Mouse (Mus musculus) cerebellum, adult 8-10 months (tissue): ENCODE results near the gene Apoc4.
"Not testable (repeated sequence)": the region's sequence is repeated elsewhere in the genome, so short reads cannot be mapped to it uniquely, and the experiment has no call there.

Experiments used
- DNase-seq: peaks from one replicate; pipeline ENCODE4 v3.0.0; 2022

The Apoc4 gene

GRCm38 (mm10) chr7:19698907-19699826 is 17.9 kb upstream of the Apoc4 start, which contains the start of gene Apoe:
Gene Apoe, minus strand, starts transcription at chr7:19699188.
- DNase-seq: no peak

DNA sequence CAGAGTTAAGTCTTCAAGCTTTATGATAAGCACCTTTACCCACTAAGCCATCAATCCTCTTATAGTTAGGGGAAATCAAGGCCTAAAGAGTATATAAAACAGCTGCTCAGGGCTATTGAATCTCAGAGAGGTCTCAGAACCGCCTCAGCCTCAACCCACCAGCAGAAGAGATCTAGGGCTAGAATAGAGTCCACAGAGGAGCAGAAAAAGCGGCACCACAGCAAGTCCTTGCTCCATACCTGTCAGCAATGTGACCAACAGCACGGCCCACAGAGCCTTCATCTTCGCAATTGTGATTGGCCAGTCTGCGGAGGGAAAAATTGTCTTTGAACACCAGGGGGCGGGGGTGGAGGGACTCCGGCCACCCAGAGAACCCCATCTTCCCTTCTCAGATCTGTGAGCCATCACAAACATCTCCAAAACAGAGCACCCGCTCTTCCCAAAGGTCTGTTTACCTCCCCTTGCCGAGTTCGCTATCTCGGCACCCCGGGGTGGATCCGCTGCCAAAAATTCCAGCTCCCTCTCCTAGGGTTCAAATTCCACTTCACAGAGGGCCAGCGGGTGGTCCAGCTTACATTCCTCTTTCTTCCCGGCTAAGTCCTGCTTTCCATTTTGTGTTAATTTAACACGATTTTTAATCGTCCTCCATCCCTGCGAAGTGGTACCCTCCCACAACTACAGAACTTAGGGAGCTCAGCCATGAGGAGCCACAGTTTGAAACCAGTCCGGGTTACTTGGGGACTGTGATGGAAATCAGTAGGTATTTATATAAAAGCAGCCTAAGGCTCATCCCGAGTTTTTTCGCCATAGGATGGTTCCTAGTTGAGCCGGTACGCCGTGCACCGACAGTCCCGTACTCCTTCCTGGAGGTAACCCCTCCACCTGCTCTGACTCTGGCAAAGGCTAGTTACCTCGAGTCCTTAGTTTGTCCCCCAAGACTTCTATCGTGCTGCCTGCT is 16.9 kb upstream of the Apoc4 start:
- DNase-seq: no peak

GRCm38 (mm10) chr7:19696336-19696873 is 15.1 kb upstream of the Apoc4 start:
- no peak for DNase-seq

GRCm38 (mm10) chr7:19695881-19696280 is 14.6 kb upstream of the Apoc4 start:
- DNase-seq: no peak

DNA sequence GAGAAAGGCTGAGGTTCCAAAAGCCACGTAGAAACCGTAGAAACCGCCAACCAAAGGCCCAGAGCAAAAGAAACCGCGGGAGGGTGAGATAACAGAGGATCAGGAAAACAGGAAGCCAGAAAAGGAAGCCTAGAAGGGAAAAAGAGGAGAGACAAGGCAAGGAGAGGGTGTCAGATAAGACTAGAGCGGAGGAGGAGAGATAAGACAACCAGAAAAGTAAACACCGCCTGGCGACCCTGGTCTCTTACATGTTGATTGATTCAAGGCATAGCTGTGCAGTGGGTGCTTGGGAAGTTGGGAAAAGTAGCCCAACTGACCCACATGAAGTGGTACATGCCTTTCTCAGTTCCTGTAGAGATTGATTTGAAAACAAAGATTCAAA is 13.9 kb upstream of the Apoc4 start:
- no peak for DNase-seq

GRCm38 (mm10) chr7:19694336-19695212 is 13.3 kb upstream of the Apoc4 start:
- no peak for DNase-seq

DNA sequence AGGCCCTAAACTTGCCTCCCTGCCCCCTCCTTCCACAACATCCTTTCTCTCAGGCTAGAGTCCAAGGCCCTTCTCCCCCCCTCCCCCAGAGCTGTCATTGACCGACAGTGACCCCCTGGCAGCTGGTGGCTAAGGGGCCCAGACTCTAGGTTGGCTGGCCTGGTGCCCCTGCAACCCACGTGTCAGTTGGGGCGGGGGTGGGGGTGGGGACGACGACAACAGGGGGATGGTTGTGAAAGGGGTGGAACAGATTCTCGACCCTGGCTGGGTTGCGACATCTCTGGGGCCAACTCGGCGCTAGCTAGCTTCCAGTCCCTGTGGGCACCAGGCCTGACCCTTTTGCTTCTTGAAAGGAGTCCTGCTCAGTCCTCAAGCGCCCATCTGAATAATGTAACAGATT is 12.1 kb upstream of the Apoc4 start:
- DNase-seq: no peak

DNA sequence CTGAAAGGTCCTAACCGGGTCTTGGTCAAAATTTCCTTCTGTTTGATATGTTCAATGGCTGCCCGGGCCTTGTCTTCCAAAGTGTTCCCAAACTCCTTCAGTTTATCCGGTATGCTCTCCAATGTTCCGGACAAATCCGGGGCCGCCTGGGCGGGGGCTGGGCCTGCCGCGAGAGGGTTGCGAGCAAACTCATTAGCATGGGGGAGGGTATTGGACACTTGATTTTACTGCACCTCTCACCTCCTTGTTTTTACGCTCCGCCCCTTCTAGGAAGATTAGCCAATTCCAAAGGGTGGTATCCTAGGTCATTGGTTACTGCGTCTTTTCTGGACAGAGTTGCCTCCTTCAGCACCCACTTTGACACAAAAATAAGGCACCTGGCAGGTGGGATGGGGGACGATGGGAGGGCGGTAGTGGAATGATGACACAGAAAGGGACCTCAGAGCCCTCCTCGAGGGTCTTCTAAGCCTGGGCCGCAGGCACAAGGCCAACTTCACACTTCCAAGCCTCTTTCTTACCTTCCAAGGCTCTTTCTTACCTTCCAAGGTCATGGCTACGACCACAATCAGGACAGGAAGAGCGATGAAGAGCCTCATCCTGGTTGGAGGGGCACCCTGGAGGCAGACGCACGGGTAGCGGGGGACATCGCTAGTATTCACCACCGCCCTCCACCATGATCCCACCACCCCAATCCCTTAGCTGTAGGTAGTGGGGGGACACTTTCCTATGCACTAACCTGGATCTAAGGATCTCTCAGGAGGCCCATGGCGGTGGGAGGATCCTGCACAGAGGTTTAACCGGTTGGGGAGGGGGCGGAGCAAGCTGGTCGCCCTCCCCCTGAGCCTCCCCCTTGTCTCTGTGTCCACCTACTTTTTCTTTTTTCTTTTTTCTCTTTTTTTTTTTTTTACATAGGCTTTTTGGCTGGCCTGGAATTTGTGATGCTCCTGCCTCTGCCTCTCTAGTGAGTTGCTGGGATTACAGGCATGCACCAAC is 10.9 kb upstream of the Apoc4 start, which contains the start of gene Apoc1:
Gene Apoc1 (minus strand): TSS at position 788 of the 993 bp plus-strand sequence.
- no peak for DNase-seq

GRCm38 (mm10) chr7:19691434-19691833 is 10.2 kb upstream of the Apoc4 start:
- DNase-seq: no peak

DNA sequence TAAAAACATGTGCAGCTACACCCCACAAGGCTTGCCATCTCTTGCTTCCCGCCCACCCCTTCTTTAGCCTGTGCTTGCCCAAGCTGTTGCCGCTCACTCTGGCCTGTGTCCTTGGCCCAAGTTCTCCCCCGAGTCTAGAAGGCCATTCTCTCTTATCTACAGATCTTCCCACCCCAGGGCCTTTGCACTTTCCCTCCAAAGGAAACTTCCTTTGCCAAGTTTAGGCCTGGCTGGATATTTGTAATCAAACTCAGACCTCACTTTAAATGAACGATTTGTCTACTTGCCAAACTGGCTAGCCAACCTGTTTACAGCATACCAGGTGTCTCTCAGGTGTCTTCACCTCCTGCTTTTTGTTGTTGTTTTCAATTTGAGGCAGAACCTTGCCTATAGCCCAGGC is 9.6 kb upstream of the Apoc4 start:
- no peak for DNase-seq

GRCm38 (mm10) chr7:19688611-19689010 is 7.3 kb upstream of the Apoc4 start:
- no peak for DNase-seq

- DNase-seq: no peak
Measured at GRCm38 (mm10) chr7:19688101-19688500, 6.8 kb upstream of the Apoc4 start.

GRCm38 (mm10) chr7:19686927-19687583 is 5.8 kb upstream of the Apoc4 start:
- not testable (repeated sequence) for DNase-seq

- DNase-seq: no peak
Measured at GRCm38 (mm10) chr7:19686521-19686920, 5.2 kb upstream of the Apoc4 start.

- DNase-seq: no peak
Measured at GRCm38 (mm10) chr7:19685374-19685773, 4.1 kb upstream of the Apoc4 start.

GRCm38 (mm10) chr7:19683771-19684201 is 2.5 kb upstream of the Apoc4 start:
- no peak for DNase-seq

GRCm38 (mm10) chr7:19682979-19683378 is 1.7 kb upstream of the Apoc4 start:
- no peak for DNase-seq

GRCm38 (mm10) chr7:19680702-19681101 is 577 bp downstream of the Apoc4 start:
- DNase-seq: no peak

DNA sequence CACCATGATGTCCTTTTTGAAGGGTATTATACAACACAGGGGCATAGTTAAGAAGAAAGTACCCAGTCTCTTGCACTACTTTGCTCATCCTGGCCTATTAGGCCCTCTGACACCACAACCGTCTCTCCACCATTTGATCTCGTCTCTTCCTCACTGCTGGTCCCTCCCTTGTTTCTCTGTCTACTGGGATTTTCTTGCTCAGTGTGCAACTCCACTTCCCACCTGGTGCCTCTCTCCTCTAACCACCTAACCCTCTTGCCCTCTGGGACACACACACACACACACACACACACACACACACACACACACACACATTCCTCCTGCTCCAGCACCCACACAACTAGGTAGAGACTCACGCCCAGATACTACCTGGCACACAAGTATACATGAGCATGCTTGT is 2.4 kb downstream of the Apoc4 start:
- DNase-seq: no peak

DNA sequence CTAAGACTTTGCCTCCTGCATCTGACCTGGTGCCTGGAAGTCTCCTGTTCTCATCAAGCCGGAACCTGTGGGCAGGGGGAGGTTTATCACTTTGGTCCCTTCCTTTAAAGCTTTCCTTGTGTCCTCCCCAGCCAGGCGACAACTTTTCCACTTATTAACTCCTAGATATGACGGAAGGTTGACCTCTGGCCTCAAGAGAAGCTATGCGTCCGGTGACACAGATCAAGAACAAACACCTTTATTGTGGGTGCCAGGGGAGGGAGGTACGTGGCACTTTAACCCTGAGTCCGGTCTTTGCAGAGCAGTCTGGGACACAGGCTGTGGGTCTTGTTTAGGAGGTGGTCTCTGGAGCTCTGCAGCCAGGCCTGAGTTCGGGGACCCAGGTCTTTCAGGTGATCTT is 3.4 kb downstream of the Apoc4 start, which contains the start of gene Apoc2:
Gene Apoc2 (minus strand): TSS at position 70 of the 400 bp plus-strand sequence.
- no peak for DNase-seq
